Mouse (Mus musculus) large intestine, adult 2 months (tissue): ENCODE results near the gene Hamp2. TPM values are rescaled to one million over a fixed set of nuclear protein-coding genes. Genes with fewer than 3 reads are reported as not detected.
"Not testable (repeated sequence)": the region's sequence is repeated elsewhere in the genome, so short reads cannot be mapped to it uniquely, and the experiment has no call there.

Experiments
- DNase-seq: peaks from one replicate; pipeline ENCODE4 v3.0.0-alpha.2; 2012; ENCODE audit warnings: low read depth, low spot score
- WGBS: fragments of 180-500 bp; shearing (Covaris S2); methylation state at CpG from one replicate; pipeline ENCODE4 v1.1.7; 2018; 5-methylcytosine and 5-hydroxymethylcytosine counted together
- polyA plus RNA-seq: library from polyadenylated mRNA; depleted of rRNA; stranded (reverse); fragments of >200 nt; gene quantifications from 2 replicates; pipeline ENCODE4 v1.2.3, GENCODE M21; 2012; rRNA removed

The Hamp2 gene
- 0.61 and 0.71 TPM in 2 replicates for polyA plus RNA-seq

GRCm38 (mm10) chr7:30924581-30924980, at the start of gene Hamp2:
TSS of gene Hamp2 (minus strand) at chr7:30924681.
- WGBS = 69% methylated on average over 2 of the region's 2 CpGs
- DNase-seq = not testable (repeated sequence)

- 1% methylated on average over 37 of the region's 37 CpGs for WGBS
- DNase-seq = peak; percentile 81
Observed at GRCm38 (mm10) chr7:30973501-30974289, 49.2 kb upstream of the Hamp2 start, which contains the start of gene Fam187b. TSS of gene Fam187b (plus strand) at chr7:30973790.

- DNase-seq = no peak
- 2% methylated on average over 19 of the region's 19 CpGs for WGBS
Observed at GRCm38 (mm10) chr7:30973251-30973500, 48.7 kb upstream of the Hamp2 start, which contains the start of gene Lsr. TSS of gene Lsr (minus strand) at chr7:30973464.

- DNase-seq = no peak
- WGBS = 6% methylated on average over 41 of the region's 41 CpGs
Observed at GRCm38 (mm10) chr7:30972426-30973250, 48.2 kb upstream of the Hamp2 start.

- DNase-seq = no peak
- WGBS = 30% methylated on average over 15 of the region's 15 CpGs
Observed at GRCm38 (mm10) chr7:30971901-30972300, 47.4 kb upstream of the Hamp2 start.

- 77% methylated on average over 4 of the region's 4 CpGs for WGBS
- DNase-seq = no peak
Observed at GRCm38 (mm10) chr7:30969174-30969573, 44.7 kb upstream of the Hamp2 start.

- 93% methylated on average over 8 of the region's 8 CpGs for WGBS
Observed at GRCm38 (mm10) chr7:30968611-30969010, 44.1 kb upstream of the Hamp2 start.

GRCm38 (mm10) chr7:30966657-30967056, 42.2 kb upstream of the Hamp2 start:
- DNase-seq = no peak
- 84% methylated on average over 3 of the region's 3 CpGs for WGBS

More at GRCm38 (mm10) chr7:30968611-30969010, 44.1 kb upstream of the Hamp2 start:
- DNase-seq = no peak

- no peak for DNase-seq
- WGBS = 87% methylated on average over 14 of the region's 14 CpGs
Observed at GRCm38 (mm10) chr7:30965677-30966076, 41.2 kb upstream of the Hamp2 start.

- no peak for DNase-seq
- WGBS = 87% methylated on average over 7 of the region's 7 CpGs
Observed at GRCm38 (mm10) chr7:30964366-30964765, 39.9 kb upstream of the Hamp2 start.

- no peak for DNase-seq
- 92% methylated on average over 5 of the region's 5 CpGs for WGBS
Observed at GRCm38 (mm10) chr7:30962862-30963261, 38.4 kb upstream of the Hamp2 start.

- 91% methylated on average over 6 of the region's 6 CpGs for WGBS
- no peak for DNase-seq
Observed at GRCm38 (mm10) chr7:30959786-30960349, 35.4 kb upstream of the Hamp2 start.

- 95% methylated on average over 9 of the region's 9 CpGs for WGBS
- no peak for DNase-seq
Observed at GRCm38 (mm10) chr7:30958866-30959487, 34.5 kb upstream of the Hamp2 start.

GRCm38 (mm10) chr7:30958109-30958865, 33.8 kb upstream of the Hamp2 start:
- no peak for DNase-seq
- WGBS = 75% methylated on average over 28 of the region's 28 CpGs

- DNase-seq = peak; percentile 70
- WGBS = under 1% methylated on average over 43 of the region's 43 CpGs
Observed at GRCm38 (mm10) chr7:30957367-30957783, 32.9 kb upstream of the Hamp2 start.

GRCm38 (mm10) chr7:30956756-30957366, 32.4 kb upstream of the Hamp2 start, which contains the start of gene Usf2:
TSS of gene Usf2 (minus strand) at chr7:30956803.
- WGBS = 3% methylated on average over 40 of the region's 82 CpGs
- DNase-seq = no peak

GRCm38 (mm10) chr7:30956357-30956751, 31.9 kb upstream of the Hamp2 start:
- DNase-seq = no peak
- WGBS = 1% methylated on average over 36 of the region's 49 CpGs

GRCm38 (mm10) chr7:30955584-30956356, 31.3 kb upstream of the Hamp2 start:
- DNase-seq = no peak
- under 1% methylated on average over 64 of the region's 64 CpGs for WGBS
